Mouse (Mus musculus) thymus, postnatal 4 days (tissue): ENCODE results near the gene Rab3gap2.

Source experiments
- DNase-seq: peaks from one replicate; pipeline ENCODE4 v3.0.0; 2021

Rab3gap2 gene

GRCm38 (mm10) chr1:185334136-185334535 lies 130.2 kb downstream of the Rab3gap2 start:
- no peak for DNase-seq

- no peak for DNase-seq
Measured at GRCm38 (mm10) chr1:185335231-185335765, 131.4 kb downstream of the Rab3gap2 start.
